Mouse (Mus musculus): ENCODE measurements around the gene Arl3.

DNA sequence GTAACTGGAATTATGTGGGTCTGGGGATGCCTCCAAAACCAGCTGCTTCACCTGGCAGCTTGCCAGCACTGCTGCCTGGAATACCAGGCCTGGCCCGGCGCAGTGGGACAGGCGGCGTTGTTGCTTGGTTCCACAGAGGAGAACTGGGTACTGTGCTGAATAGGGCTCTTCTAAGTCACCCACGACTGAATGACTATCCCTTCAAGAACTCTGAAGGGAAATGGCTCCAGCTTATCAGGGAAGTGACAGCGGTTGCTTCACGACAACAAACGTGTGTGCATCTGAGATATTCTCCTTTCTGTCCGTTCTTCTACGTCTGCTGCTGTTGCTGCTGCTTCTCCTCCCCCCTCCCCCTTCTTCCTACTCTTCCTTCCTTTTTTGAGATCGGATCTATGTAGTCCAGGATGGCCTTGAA, 19.4 kb downstream of the Arl3 start:
- no peak for TF ChIP-seq CTCF (IDR thresholded peaks at IDR 0.05; ENCODE audit: borderline replicate concordance, insufficient read depth, low read depth, low read length)
- no peak for TF ChIP-seq POLR2A (IDR thresholded peaks at IDR 0.05; ENCODE audit: borderline replicate concordance, insufficient read depth, low read length)

All from cerebellum, adult 2 months (tissue).